Mouse (Mus musculus) frontal cortex, postnatal 25 days (tissue): ENCODE results near the gene Gpr150.

Source experiments
- DNase-seq, 2 experiments: peaks; one replicate each; pipeline ENCODE4 v3.0.0; 2022; ENCODE audit warnings: low spot score in 2 of 2

Gene Gpr150

DNA sequence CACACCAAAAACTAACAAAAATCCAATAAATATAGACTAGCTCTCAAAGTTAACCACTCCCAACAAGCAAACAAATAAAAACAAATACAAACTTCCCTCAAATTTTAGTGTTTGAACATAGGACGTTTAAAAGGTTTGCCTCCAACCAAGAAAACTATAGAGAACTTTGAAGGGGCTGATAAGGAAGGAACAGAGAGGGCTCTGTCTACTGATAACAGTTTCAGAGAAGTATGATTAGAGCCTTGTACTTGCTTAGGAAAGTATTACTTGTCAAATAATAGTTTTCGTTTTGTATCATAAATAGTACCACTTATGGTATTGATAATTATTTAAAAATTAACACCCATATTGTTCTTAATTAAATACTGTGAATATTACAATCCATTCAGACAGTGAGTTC lies 42.3 kb downstream of the Gpr150 start:
- no peak for DNase-seq
